Mouse (Mus musculus) neural tube, embryonic 11.5 days (tissue): ENCODE data around the gene Tekt3. TPM values are rescaled to one million over a fixed set of nuclear protein-coding genes. Genes with fewer than 3 reads are reported as not detected.

Experiments used
- ATAC-seq: fragments of 200-750 bp; cut with Nextera tagmentation; 2 replicates; pipeline ENCODE4 v1.8.0; 2017; ENCODE audit warnings: moderate number of reproducible peaks, mild to moderate bottlenecking, moderate TSS enrichment, moderate library complexity; ENCODE audit not compliant: insufficient read depth, low FRiP score, low TSS enrichment
- DNase-seq: peaks from one replicate; pipeline ENCODE4 v3.0.0-alpha.2; 2015; ENCODE audit warnings: low spot score
- H3K27ac ChIP-seq: fragments of 300-500 bp; sonication (generic); 2 replicates; pipeline ENCODE4 v1.5.1; 2014; ENCODE audit warnings: low read depth, mild to moderate bottlenecking, low read length
- H3K27me3 ChIP-seq: fragments of 300-500 bp; sonication (generic); 2 replicates; pipeline ENCODE4 v1.6.1; 2014; ENCODE audit warnings: mild to moderate bottlenecking, low read length, mixed read lengths; ENCODE audit not compliant: control insufficient read depth, insufficient read depth
- H3K36me3 ChIP-seq: fragments of 300-500 bp; sonication (generic); 2 replicates; pipeline ENCODE4 v1.6.1; 2014; ENCODE audit warnings: mild to moderate bottlenecking, low read length, moderate library complexity, mixed read lengths; ENCODE audit not compliant: control insufficient read depth, insufficient read depth
- H3K4me1 ChIP-seq: fragments of 300-500 bp; sonication (generic); 2 replicates; pipeline ENCODE4 v1.6.1; 2014; ENCODE audit warnings: low read length, mixed read lengths; ENCODE audit not compliant: control insufficient read depth, insufficient read depth
- H3K4me2 ChIP-seq: fragments of 300-500 bp; sonication (generic); 2 replicates; pipeline ENCODE4 v1.6.1; 2014; ENCODE audit warnings: low read depth, mild to moderate bottlenecking, moderate library complexity
- H3K4me3 ChIP-seq: fragments of 300-500 bp; sonication (generic); 2 replicates; pipeline ENCODE4 v1.5.1; 2014; ENCODE audit warnings: low read depth, low read length
- H3K9ac ChIP-seq: fragments of 300-500 bp; sonication (generic); 2 replicates; pipeline ENCODE4 v1.6.1; 2014; ENCODE audit warnings: mild to moderate bottlenecking, low read length
- H3K9me3 ChIP-seq: fragments of 300-500 bp; sonication (generic); 2 replicates; pipeline ENCODE4 v1.6.1; 2016; ENCODE audit warnings: low read length; ENCODE audit not compliant: control insufficient read depth
- WGBS: fragments of 180-500 bp; shearing (Covaris S2); extraction: QIAGEN DNeasy Blood & Tissue Kit; methylation state at CpG from one replicate; pipeline ENCODE4 v1.1.7; 2014; 5-methylcytosine and 5-hydroxymethylcytosine counted together
- polyA plus RNA-seq: library from polyadenylated mRNA; unstranded; fragments of >200 nt; fragmentation: Nextera tagmentation; extraction: Ambion mirVana; gene quantifications from 2 replicates; pipeline ENCODE4 v1.2.1, GENCODE M21; 2014

The Tekt3 gene
- polyA plus RNA-seq, result not detected in 2 replicates

DNA sequence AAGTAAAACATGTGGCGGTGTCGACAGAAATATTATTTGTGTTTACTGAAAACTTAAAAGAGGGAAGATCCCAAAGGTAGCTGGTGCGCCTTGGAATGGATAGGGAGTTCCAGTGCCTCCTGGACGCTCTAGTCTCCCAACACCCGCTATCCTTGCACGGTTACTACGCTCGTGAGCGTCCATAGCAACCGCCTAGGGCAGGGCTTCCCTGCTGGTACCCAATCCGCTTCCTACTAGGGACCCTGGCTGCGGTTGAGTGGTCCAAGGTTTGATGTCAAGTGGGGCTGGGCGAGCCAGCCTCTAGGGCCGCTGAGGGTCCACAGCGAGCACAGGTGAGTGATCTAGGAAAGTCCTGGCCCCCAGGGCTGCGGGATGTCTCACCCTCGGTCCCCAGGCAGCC, at the start of gene Tekt3:
Tekt3 (plus strand) TSS at position 209 of the 400 bp plus-strand sequence.
- H3K27me3 ChIP-seq, result no peaks in the 10 kb centered on the region
- H3K9ac ChIP-seq, result no peak within 1 kb of the TSS
- no peak within 1 kb of the TSS for H3K27ac ChIP-seq
- H3K4me2 ChIP-seq, result peak within 1 kb of the TSS; percentile 31; the same call in 1 of the 2 replicates
- no peak for ATAC-seq
- peak; percentile 60 for DNase-seq
- no peak within 1 kb of the TSS for H3K4me3 ChIP-seq
- 9% methylated on average over 17 of the region's 17 CpGs for WGBS
- H3K4me1 ChIP-seq, result no peaks in the 10 kb centered on the region
- no peaks in the 10 kb centered on the region for H3K9me3 ChIP-seq
- no peaks in the 10 kb centered on the region for H3K36me3 ChIP-seq

DNA sequence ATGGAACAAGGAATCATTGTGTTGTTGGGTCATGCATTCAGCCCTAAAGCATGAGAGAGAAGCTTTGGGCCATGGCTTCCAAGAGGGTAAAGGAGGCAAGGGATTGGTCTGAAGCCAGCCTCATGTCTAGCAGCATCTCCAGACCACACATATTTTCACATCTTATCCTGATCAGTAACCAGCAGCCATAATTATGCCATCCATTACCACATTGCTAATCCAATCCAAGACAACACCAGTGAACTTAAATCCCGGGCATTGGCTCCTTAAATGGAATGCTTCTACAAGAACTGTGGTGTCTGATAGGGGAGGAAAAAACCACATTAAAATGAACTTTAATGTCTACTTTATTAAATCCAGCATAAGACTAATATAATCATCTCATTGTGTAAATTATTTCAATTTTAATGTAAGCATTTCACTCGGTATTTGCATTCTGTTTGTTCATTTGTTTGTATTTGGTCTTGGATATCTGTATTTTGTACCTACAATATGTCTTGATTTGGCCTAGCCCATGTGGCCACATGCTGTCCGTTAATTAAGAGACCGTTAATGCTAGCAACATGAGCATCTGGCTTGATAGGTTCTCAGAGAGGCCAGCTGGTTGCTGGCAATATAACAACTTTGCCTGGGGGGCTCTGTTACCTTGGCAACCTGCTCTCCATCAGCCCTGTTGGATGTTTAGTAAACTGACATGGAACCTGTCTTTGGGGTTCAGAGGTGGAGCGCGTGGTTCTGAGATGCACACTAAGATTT, 43.9 kb upstream of the Tekt3 start:
- Histone ChIP-seq H3K4me1 (no peaks in the 10 kb centered on the region; the same call in 1 of the 2 replicates), H3K4me3 (no peak overlapping the region), H3K4me2 (no peak overlapping the region), H3K9me3 (no peaks in the 10 kb centered on the region), H3K27me3 (no peaks in the 10 kb centered on the region), H3K36me3 (no peaks in the 10 kb centered on the region), H3K9ac (no peak overlapping the region), H3K27ac (no peak overlapping the region)
- ATAC-seq (no peak), DNase-seq (peak; percentile 39)
- 79% methylated on average over 6 of the region's 6 CpGs for WGBS

GRCm38 (mm10) chr11:63018083-63018622, 43.3 kb upstream of the Tekt3 start:
- 87% methylated on average over 6 of the region's 6 CpGs for WGBS
- Histone ChIP-seq H3K4me2 (no peak overlapping the region), H3K4me3 (no peak overlapping the region), H3K9me3 (no peaks in the 10 kb centered on the region), H3K4me1 (no peaks in the 10 kb centered on the region; the same call in 1 of the 2 replicates), H3K36me3 (no peaks in the 10 kb centered on the region), H3K27me3 (no peaks in the 10 kb centered on the region), H3K9ac (no peak overlapping the region), H3K27ac (no peak overlapping the region)
- ATAC-seq (no peak), DNase-seq (no peak)

DNA sequence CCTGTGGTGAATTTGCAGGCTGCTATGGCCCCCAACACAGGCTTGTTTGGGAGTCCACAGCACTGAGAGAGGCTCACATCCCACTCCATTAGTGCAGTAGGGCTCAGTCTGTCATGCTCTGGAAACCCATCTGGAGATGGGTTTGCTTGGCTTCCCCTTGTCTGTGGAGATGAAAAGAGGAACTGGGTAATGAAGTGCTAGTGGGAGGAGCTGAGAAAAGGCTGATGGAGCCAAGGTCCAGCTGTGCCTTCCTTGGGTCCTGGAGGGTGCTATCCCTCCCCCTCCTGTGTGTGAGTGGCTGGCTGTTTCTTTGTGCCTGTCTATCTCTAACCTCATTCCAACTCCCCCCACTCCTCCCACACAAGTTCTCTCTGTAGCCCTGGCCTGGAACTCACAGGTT, 40.8 kb upstream of the Tekt3 start:
- Histone ChIP-seq H3K27ac (no peak overlapping the region), H3K36me3 (no peaks in the 10 kb centered on the region), H3K27me3 (no peaks in the 10 kb centered on the region), H3K4me3 (no peak overlapping the region), H3K9me3 (no peaks in the 10 kb centered on the region), H3K4me1 (no peaks in the 10 kb centered on the region; the same call in 1 of the 2 replicates), H3K4me2 (no peak overlapping the region), H3K9ac (no peak overlapping the region)
- DNase-seq, result no peak
- ATAC-seq, result no peak

GRCm38 (mm10) chr11:63021141-63021806, 40.2 kb upstream of the Tekt3 start:
- Histone ChIP-seq H3K4me1 (no peaks in the 10 kb centered on the region; the same call in 1 of the 2 replicates), H3K9ac (no peak overlapping the region), H3K27me3 (no peaks in the 10 kb centered on the region), H3K36me3 (no peaks in the 10 kb centered on the region), H3K4me3 (no peak overlapping the region), H3K9me3 (no peaks in the 10 kb centered on the region), H3K4me2 (no peak overlapping the region), H3K27ac (no peak overlapping the region)
- 54% methylated on average over 5 of the region's 5 CpGs for WGBS
- no peak for ATAC-seq
- no peak for DNase-seq

- Histone ChIP-seq H3K9me3 (no peaks in the 10 kb centered on the region), H3K27ac (no peak overlapping the region), H3K4me2 (no peak overlapping the region), H3K36me3 (no peaks in the 10 kb centered on the region), H3K4me1 (no peaks in the 10 kb centered on the region; the same call in 1 of the 2 replicates), H3K4me3 (no peak overlapping the region), H3K9ac (no peak overlapping the region), H3K27me3 (no peaks in the 10 kb centered on the region)
- WGBS, result 80% methylated on average over 5 of the region's 5 CpGs
- DNase-seq, result no peak
- ATAC-seq, result no peak
These were observed 38.0 kb upstream of the Tekt3 start for GRCm38 (mm10) chr11:63023461-63023860.

- Histone ChIP-seq H3K4me2 (no peak overlapping the region), H3K36me3 (no peaks in the 10 kb centered on the region), H3K9ac (no peak overlapping the region), H3K27me3 (no peaks in the 10 kb centered on the region), H3K9me3 (no peaks in the 10 kb centered on the region), H3K27ac (no peak overlapping the region), H3K4me1 (no peaks in the 10 kb centered on the region; the same call in 1 of the 2 replicates), H3K4me3 (no peak overlapping the region)
- ATAC-seq (no peak), DNase-seq (no peak)
- 65% methylated on average over 2 of the region's 2 CpGs for WGBS
These were observed 37.3 kb upstream of the Tekt3 start for GRCm38 (mm10) chr11:63024136-63024535.

DNA sequence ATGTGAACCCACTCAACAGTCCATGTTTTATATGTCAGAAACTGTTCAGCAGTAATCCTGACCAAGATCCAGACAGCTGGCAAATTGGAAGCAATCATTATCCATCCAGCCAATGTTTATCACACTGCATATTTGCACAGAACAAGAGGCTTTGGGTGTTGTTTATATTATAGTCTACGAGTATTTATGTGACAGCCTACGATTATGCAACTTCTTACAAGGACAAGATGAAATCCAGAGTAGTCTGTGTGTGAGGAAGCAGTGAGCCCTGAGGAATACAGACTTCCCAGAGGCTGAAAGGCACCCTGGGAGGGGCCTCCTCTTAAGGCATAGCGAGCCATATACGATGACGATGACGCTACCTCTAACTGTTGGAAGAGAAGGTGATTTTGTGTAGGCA, 36.0 kb upstream of the Tekt3 start:
- Histone ChIP-seq H3K4me1 (no peaks in the 10 kb centered on the region; the same call in 1 of the 2 replicates), H3K27ac (no peak overlapping the region), H3K36me3 (no peaks in the 10 kb centered on the region), H3K4me2 (no peak overlapping the region), H3K9me3 (no peaks in the 10 kb centered on the region), H3K9ac (no peak overlapping the region), H3K27me3 (no peaks in the 10 kb centered on the region), H3K4me3 (no peak overlapping the region)
- ATAC-seq (no peak), DNase-seq (no peak)
- 89% methylated on average over 6 of the region's 6 CpGs for WGBS
